Mouse (Mus musculus) frontal cortex, postnatal 36 days (tissue): ENCODE data around the gene Syt5.

Experiments
- DNase-seq, 2 experiments: peaks; one replicate each; pipeline ENCODE4 v3.0.0; 2022; ENCODE audit warnings: low spot score in 2 of 2

Syt5 gene

GRCm38 (mm10) chr7:4523205-4524130, 23.9 kb downstream of the Syt5 start:
- DNase-seq: no peak

DNA sequence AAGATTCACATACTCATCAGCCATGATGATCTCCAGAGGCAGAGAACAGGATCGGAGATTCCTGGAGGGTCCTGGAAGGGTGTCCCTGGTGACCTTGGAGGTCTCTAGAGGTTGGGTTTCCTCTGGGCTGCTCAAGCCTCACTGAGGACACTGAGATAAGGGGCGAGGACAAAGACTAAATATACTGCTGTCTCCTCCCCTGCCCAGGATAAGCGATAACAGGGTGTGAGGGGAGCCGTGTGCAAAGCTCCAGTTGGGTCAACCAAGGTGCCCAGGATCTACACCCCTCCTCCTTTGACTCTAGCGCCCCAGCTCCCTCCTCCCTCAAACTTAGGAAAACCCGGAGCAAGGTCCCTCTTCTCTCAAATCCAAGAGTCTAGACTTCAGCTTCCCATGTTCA, 25.0 kb downstream of the Syt5 start:
- DNase-seq: no peak

GRCm38 (mm10) chr7:4521231-4522003, 25.9 kb downstream of the Syt5 start:
- no peak for DNase-seq

DNA sequence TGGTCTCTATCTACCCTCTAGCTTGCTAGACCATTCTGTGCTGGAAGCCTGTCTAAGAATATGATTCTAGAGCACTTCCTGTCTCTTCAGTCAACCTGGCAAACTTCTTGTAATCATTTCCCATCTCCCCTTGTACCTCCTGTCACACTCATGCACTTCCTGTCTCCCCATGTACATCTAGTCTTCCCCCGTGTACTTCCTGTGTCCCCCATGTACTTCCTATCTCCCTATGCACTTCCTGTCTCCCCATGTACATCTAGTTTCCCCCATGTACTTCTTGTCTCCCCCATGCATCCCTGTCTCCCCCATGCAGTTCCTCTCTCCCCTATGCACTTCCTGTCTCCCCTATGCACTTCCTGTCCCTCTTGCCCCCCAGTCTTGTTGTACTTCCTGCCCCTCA, 28.9 kb downstream of the Syt5 start:
- no peak for DNase-seq

DNA sequence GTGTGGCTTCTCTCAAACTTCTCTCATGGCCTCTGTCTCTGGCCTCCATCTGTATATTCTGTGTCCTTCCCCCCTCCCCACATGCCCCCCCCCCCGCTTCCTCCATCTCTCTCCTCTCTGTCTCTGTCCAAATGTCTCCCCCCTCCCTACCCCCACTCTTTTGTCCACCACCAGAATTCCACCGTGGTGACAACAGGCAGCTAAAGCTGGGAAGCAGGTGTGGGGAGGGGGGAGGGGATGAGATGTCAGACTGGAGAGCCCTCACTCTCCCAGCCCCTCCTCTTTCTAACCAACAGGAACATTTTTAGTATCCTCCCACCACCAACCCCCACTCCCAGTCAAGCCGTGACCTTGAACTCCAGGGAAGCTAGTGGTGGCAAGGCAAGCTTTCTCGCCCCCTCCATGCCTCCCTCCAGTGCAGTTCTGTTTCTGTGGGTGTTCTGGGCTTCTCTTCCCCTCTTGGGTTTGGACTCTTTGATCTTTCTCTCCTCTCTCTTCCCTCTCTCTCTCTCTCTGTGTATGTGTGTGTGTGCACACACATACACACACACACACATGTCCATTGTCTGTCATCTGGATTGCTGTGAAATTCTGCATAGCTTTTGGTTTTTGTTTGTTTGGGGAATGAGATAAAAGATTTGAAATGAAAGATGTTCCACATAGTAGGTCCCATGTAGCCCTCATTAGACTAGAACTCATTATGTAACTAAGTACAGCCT, 30.9 kb downstream of the Syt5 start, which contains the start of gene Tnnt1:
TSS of gene Tnnt1 (minus strand) at position 51 of the 719 bp plus-strand sequence.
- no peak for DNase-seq

DNA sequence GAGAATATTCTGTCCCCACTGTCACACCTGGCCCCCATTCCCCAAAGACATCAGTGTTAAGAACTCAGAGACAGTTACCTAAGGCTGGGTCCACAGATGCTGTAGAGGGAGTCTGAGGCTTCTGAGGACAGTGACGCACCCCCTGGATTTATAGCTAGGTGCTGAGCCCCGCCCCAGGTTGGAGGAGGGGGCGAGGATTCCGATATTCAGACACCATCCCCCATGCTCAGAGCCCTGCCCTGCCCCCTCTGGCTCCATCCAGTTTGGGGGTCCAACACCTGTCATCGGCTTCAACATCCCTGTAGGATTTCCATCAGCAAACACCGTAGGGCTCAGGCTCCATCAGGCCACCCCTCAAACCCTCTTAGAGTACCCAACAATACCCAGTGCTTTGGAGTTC, 31.5 kb downstream of the Syt5 start:
- DNase-seq: no peak

DNA sequence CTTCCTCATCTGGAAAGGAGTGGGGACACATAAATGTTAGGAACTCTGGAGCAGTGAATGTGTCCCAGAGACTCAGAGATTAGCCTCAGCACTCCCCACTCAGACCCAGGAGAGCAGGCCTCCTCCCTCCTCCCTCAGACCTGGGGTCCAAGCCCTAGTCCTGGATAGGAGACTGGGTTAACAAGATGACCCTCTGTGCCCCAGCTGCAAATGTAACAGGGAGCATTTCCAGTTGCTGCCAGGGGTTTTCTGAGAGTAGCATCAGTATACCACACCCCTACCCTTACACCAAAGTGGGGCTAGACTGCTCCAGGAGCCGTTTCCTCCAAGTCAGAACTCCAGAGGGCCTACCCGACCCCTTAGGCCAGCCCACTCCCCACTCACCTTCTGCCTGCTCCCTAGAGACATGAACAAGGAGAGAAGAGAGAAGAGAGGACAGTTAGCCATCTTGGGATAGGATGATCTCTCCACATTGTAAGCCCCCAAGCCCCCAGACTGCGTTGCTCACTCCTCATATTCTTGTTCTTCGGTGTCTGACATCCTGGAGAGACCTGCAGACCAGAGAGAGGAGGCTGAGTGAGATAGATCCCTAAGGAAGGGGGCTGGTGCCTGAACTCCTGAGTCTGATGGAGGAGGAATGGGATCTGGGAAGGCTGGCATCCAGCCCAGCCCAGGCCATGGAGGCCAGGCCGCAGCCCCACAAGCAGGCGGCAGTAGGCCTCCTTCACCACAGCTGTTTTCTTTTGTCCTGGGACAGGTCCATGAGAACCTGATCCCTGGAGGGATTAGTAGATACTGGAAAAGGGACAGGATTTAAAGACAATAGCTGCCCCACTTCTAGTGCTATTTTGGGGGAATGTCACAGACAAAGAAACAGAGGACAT, 33.3 kb downstream of the Syt5 start:
- no peak for DNase-seq

DNA sequence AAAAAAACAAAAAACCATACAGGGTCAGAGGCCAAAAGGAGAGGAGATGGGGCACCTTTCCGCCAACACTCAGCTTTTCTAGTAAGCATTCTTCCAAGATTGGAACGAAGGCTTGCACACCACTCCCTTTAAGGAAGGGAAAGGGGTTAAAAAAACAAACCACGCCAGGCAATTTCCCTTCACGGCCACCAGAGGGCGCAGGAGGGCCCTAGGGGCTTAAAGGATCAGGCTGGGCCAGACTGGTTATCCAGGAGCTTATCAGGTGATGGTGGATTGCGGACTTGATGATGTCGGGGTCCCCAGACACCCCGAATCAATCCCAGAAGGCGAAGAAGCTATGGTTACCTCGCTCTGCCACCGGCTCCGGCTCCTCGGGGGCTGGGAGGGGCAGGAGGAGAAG, 34.1 kb downstream of the Syt5 start:
- no peak for DNase-seq

- DNase-seq: no peak
These were observed 35.7 kb downstream of the Syt5 start for GRCm38 (mm10) chr7:4511489-4512224.

DNA sequence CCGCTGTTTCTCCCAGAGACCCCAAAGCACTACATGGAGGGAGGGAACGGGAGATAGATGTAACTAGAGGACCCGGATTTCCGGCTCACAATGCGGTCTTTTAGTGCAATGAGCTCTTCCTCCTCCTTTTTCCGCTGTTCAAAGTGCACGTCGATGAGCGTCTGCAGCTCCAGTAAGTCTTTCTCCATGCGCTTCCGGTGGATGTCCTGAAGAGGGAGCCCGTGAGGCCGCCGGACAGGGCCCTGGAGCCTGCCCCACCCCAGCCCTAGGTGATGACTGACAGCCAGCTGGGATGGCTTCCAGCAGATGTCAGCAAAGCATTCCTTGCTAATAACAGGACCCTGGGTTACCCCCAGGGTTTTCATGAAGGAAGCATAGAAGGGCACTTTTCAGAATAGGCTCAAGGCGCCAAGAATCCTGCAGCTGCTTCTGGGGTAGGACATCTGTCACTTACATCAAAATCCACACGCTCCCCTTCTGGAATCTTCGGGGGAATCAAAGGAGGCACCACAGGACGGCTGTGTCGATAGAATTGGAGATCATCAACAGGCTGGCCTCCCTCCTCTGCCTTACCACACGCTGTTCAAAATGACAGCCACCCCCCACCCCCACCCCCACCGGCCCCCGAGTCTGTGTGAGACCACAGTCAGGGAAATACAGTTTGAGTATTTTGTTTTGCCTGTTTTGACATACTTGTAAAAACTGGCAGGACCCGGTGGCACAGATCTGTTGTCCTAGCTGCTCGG, 37.3 kb downstream of the Syt5 start:
- peak in 1 of 2 experiments; percentile 25 for DNase-seq

DNA sequence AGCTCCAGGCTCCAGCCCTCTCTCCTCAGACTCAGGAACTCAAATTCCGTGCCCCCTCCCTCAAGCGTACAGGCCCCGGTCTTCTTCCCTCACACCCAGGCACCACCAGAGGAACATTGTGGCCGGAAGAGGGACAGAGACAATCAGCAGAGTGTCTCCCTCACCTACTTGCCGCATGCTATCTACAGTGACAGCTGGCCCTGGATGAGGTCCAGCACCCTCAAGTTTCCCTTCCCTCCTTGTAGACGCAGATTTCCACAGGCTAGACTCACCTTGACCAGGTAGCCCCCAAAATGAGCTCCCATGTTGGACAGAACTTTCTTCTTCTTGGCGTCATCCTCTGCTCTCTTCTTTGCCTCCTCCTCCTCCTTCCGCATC, 38.6 kb downstream of the Syt5 start:
- DNase-seq: no peak

- DNase-seq: peak; percentile 43 to 69
These were observed 39.1 kb downstream of the Syt5 start for GRCm38 (mm10) chr7:4508062-4508738.

DNA sequence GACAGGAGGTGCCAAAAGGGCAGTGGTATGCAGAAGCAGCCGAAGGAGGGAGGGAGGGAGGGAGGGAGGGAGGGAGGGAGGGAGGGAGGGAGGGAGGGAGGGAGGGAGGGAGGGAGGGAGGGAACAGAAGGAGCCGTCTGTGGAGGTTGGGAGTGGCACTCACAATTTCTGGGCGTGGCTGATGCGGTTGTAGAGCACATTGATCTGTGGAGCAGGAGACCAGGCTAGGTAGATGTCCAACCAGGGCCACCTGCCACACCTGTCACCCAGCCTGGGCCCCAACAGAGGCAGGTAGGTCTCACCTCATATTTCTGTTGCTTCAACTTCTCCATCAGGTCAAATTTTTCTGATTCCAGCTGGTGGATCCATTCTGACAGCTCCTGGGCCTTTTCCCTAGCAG, 40.1 kb downstream of the Syt5 start:
- no peak for DNase-seq

GRCm38 (mm10) chr7:4504646-4505435, 42.5 kb downstream of the Syt5 start:
- no peak for DNase-seq

GRCm38 (mm10) chr7:4503858-4504257, 43.5 kb downstream of the Syt5 start:
- no peak for DNase-seq

- no peak for DNase-seq
These were observed 44.2 kb downstream of the Syt5 start for GRCm38 (mm10) chr7:4503100-4503499.

DNA sequence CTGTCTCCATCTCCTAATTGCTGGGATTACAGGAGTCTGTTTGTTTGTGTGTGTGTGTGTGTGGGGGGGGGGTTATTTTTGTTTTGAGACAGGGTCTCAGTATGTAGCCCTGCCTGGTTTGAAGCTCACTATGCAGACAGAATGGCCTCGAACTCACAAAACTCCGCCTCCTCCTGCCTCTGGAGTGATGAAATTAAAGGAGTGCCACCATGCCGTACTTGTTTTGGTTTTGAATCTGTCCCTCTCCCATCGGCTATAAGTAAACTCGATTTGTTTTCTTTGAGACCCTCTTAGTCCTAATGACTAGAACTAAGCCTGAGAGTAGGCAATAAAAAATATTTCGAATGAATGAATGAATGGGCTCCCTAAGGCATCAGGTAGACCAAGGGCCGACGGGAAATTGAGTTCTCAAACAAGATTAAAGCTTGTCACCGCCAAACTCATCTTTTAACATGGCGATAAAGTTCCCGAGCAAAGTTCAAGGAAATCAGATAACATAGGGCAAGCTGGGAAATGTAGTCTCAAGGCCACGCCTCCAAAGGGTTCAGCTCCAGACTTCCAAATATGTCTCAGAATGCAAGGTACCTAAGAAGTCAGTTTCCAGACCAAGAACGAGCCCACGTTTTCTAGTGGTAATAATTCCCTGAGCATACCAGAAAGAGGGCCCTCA, 44.8 kb downstream of the Syt5 start:
- peak; percentile 42 to 87 for DNase-seq
